Mouse (Mus musculus): Measurements from ENCODE around the gene Nlgn1. TPM values are rescaled to one million over a fixed set of nuclear protein-coding genes. Genes with fewer than 3 reads are reported as not detected.

The Nlgn1 gene
- polyA plus RNA-seq, 1 experiment from 2014 or later = 1.9 TPM

GRCm38 (mm10) chr3:25914365-25915065 lies 417.7 kb downstream of the Nlgn1 start:
- 68% methylated on average over 2 of the region's 2 CpGs for WGBS
- Histone ChIP-seq H3K9ac (no peak overlapping the region), H3K4me3 (replicated peaks) (no peak overlapping the region), H3K36me3 (no peaks in the 10 kb centered on the region), H3K4me1 (no peaks in the 10 kb centered on the region), H3K4me2 (replicated peaks) (no peak overlapping the region), H3K27me3 (no peaks in the 10 kb centered on the region), H3K27ac (replicated peaks) (no peak overlapping the region), H3K9me3 (replicated peaks) (no peaks in the 10 kb centered on the region)
- ATAC-seq (ENCODE audit: insufficient number of reproducible peaks, low FRiP score, low TSS enrichment, low read depth) = no peak

DNA sequence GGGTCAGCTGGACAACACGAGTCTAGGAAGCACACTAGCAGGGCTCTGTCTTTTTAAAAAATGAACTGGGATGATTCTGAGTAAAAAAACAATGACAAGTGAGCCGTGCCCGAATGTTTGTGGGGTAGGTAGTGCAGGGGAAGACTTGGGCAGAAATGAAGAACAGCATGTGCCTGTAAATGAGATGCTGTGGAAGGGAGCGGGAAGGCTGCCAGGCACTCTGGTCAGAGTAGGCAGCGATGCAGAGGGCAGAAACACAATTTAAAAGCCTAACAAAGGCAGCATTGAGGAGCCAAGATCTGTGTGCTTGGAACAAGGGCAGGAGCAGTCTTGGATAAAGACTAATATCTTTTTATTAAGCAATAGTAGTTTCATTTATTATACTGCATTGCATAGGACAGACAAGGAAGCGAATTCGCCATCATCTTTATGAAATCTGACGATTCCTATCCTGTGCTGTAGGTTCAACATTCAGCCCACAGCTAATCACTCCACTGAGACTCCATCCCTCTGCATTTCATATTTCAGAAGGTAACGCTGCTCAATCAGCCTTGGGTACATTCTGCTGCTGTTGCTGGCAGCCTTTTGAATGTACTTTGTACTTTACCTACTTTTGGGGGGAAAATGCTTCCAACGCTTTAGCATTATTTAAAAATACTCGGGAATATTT lies 429.0 kb downstream of the Nlgn1 start:
- Histone ChIP-seq H3K4me1 (no peaks in the 10 kb centered on the region), H3K27me3 (no peaks in the 10 kb centered on the region), H3K4me3 (replicated peaks) (no peak overlapping the region), H3K27ac (replicated peaks) (no peak overlapping the region), H3K9me3 (replicated peaks) (0 out of 2 replicates have a peak, but pooled peaks cover 4% of the 10 kb centered on the region), H3K9ac (no peak overlapping the region), H3K36me3 (no peaks in the 10 kb centered on the region), H3K4me2 (replicated peaks) (no peak overlapping the region)
- no peak for ATAC-seq (ENCODE audit: insufficient number of reproducible peaks, low FRiP score, low TSS enrichment, low read depth)
- WGBS = 78% methylated on average over 11 of the region's 11 CpGs

GRCm38 (mm10) chr3:25897456-25897855 lies 434.8 kb downstream of the Nlgn1 start:
- no peak overlapping the region for H3K4me2 ChIP-seq (replicated peaks)
- no peak overlapping the region for H3K4me3 ChIP-seq (replicated peaks)
- H3K27me3 ChIP-seq = no peaks in the 10 kb centered on the region
- no peak for ATAC-seq (ENCODE audit: insufficient number of reproducible peaks, low FRiP score, low TSS enrichment, low read depth)
- H3K36me3 ChIP-seq = no peaks in the 10 kb centered on the region
- no peak overlapping the region for H3K9ac ChIP-seq
- no peaks in the 10 kb centered on the region for H3K4me1 ChIP-seq
- H3K9me3 ChIP-seq (replicated peaks) = 0 out of 2 replicates have a peak, but pooled peaks cover 4% of the 10 kb centered on the region
- no peak overlapping the region for H3K27ac ChIP-seq (replicated peaks)

DNA sequence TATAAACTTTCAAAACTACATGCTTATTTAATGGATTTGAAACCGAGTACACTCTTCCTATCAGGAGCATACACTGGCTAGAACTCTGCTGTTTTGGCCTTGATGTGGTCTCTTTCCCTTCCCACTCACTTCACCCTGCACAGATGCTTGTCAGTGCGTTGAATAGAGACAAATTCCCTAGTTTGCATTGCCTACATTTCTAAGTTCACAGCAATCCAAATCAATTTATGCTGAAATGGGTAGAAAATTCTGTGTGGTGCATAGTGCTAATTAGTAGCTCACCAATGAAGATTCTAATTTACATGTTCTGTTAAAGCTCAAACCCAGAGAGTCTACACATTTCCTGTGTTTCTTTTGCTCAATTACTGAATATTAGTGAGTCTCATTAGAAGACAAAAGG lies 447.5 kb downstream of the Nlgn1 start:
- H3K9ac ChIP-seq = no peak overlapping the region
- H3K36me3 ChIP-seq = no peaks in the 10 kb centered on the region
- ATAC-seq (ENCODE audit: insufficient number of reproducible peaks, low FRiP score, low TSS enrichment, low read depth) = no peak
- H3K4me2 ChIP-seq (replicated peaks) = no peak overlapping the region
- no peak overlapping the region for H3K4me3 ChIP-seq (replicated peaks)
- H3K4me1 ChIP-seq = no peaks in the 10 kb centered on the region
- H3K27ac ChIP-seq (replicated peaks) = no peak overlapping the region
- H3K27me3 ChIP-seq = no peaks in the 10 kb centered on the region
- WGBS = 65% methylated on average over 2 of the region's 2 CpGs
- no peaks in the 10 kb centered on the region for H3K9me3 ChIP-seq (replicated peaks)

DNA sequence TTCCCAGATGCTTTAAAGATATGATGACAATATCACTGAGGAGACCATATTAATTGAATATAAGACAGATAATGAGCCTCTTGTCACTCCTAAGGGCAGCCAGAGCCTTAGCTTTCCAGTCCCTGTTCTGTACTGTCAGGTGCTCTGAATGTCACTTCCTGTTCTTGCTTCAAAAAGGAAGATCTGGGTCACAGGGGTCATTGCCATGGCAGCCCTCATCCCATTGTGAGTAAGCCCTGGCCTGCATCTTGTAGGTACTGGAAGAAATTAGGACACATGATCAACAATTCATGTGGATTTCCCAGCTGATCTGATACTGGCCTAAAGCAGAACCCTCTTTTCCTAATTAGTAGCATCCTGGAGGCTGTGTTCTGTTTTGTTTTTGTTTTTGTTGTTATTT lies 463.1 kb downstream of the Nlgn1 start:
- no peak for ATAC-seq (ENCODE audit: insufficient number of reproducible peaks, low FRiP score, low TSS enrichment, low read depth)
- no peaks in the 10 kb centered on the region for H3K36me3 ChIP-seq
- no peaks in the 10 kb centered on the region for H3K4me1 ChIP-seq
- no peak overlapping the region for H3K27ac ChIP-seq (replicated peaks)
- H3K4me3 ChIP-seq (replicated peaks) = no peak overlapping the region
- H3K9ac ChIP-seq = no peak overlapping the region
- H3K27me3 ChIP-seq = no peaks in the 10 kb centered on the region
- no peaks in the 10 kb centered on the region for H3K9me3 ChIP-seq (replicated peaks)
- no peak overlapping the region for H3K4me2 ChIP-seq (replicated peaks)

GRCm38 (mm10) chr3:25858384-25858783 lies 473.9 kb downstream of the Nlgn1 start:
- H3K36me3 ChIP-seq = no peaks in the 10 kb centered on the region
- no peaks in the 10 kb centered on the region for H3K27me3 ChIP-seq
- H3K4me3 ChIP-seq (replicated peaks) = no peak overlapping the region
- no peak overlapping the region for H3K9ac ChIP-seq
- no peak for ATAC-seq (ENCODE audit: insufficient number of reproducible peaks, low FRiP score, low TSS enrichment, low read depth)
- no peak overlapping the region for H3K4me2 ChIP-seq (replicated peaks)
- H3K9me3 ChIP-seq (replicated peaks) = no peaks in the 10 kb centered on the region
- no peak overlapping the region for H3K27ac ChIP-seq (replicated peaks)
- H3K4me1 ChIP-seq = no peaks in the 10 kb centered on the region

DNA sequence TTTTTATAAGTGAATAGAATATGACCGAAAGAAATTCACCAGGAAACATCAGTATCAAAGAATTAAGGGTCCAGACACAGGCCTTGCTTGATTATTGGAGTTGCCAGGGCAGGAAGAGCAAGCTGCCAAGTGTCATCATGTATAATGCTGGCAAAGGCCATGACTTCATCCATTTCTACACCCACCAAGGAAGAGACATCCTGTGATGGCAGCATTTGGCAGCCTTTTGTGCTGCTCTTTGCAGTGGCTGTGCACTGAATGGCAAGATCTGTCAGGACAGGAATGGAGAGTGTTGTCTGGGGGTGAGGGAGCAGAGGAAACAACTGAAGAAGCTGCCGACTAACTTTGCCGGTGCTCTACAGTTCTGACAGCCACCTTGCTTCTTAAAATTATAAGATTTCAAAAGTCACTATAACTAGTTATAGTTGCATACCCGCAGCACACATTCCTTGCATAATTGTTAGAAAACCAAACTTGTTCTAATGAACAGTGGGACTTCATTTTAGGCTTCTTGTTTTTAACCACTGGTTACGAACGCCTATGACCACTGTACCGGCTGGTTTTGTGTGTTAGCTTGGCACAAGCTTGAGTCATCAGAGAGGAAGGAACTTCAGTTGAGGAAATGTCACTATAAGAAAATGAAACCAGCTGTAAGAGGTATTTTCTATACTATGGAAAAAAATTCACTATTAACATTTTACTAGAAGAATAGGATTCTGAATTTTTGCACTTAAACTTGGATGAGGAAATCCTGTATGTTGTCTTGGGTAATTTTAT lies 487.4 kb downstream of the Nlgn1 start:
- H3K4me2 ChIP-seq (replicated peaks) = no peak overlapping the region
- H3K27me3 ChIP-seq = no peaks in the 10 kb centered on the region
- H3K4me3 ChIP-seq (replicated peaks) = no peak overlapping the region
- WGBS = 77% methylated on average over 7 of the region's 7 CpGs
- no peak for ATAC-seq (ENCODE audit: insufficient number of reproducible peaks, low FRiP score, low TSS enrichment, low read depth)
- H3K27ac ChIP-seq (replicated peaks) = no peak overlapping the region
- H3K4me1 ChIP-seq = no peaks in the 10 kb centered on the region
- no peaks in the 10 kb centered on the region for H3K36me3 ChIP-seq
- H3K9me3 ChIP-seq (replicated peaks) = no peaks in the 10 kb centered on the region
- H3K9ac ChIP-seq = no peak overlapping the region

- Histone ChIP-seq H3K36me3 (no peaks in the 10 kb centered on the region), H3K4me1 (no peaks in the 10 kb centered on the region), H3K4me3 (replicated peaks) (no peak overlapping the region), H3K9me3 (replicated peaks) (no peaks in the 10 kb centered on the region), H3K9ac (no peak overlapping the region), H3K27ac (replicated peaks) (no peak overlapping the region), H3K4me2 (replicated peaks) (no peak overlapping the region), H3K27me3 (no peaks in the 10 kb centered on the region)
- WGBS = 80% methylated on average over 2 of the region's 2 CpGs
- ATAC-seq (ENCODE audit: insufficient number of reproducible peaks, low FRiP score, low TSS enrichment, low read depth) = no peak
Observed at GRCm38 (mm10) chr3:25830237-25830636, 502.0 kb downstream of the Nlgn1 start.

DNA sequence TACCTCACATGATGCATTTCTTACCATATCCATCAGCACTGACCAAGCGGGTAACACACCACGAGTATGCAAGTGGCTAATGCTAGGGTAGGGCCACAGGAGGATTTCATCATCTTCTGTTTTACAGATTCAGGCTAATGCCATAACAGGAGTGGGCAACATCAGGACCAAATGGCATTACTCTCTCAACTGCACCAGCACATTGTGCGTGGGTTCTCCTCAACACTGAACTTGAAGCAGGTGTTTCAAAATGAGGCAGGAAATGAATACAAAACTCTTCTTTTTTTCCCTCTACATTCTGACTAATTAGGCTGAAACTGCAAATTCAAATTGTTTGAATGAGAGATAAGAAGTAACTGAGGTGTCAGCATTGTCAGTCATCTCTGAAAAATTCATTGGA lies 518.9 kb downstream of the Nlgn1 start:
- Histone ChIP-seq H3K9ac (no peak overlapping the region), H3K9me3 (replicated peaks) (no peaks in the 10 kb centered on the region), H3K27me3 (no peaks in the 10 kb centered on the region), H3K36me3 (no peaks in the 10 kb centered on the region), H3K27ac (replicated peaks) (no peak overlapping the region), H3K4me1 (no peaks in the 10 kb centered on the region), H3K4me2 (replicated peaks) (no peak overlapping the region), H3K4me3 (replicated peaks) (no peak overlapping the region)
- WGBS = 83% methylated on average over 3 of the region's 3 CpGs
- ATAC-seq (ENCODE audit: insufficient number of reproducible peaks, low FRiP score, low TSS enrichment, low read depth) = no peak

GRCm38 (mm10) chr3:25807559-25807958 lies 524.7 kb downstream of the Nlgn1 start:
- H3K36me3 ChIP-seq = no peaks in the 10 kb centered on the region
- WGBS = 46% methylated on average over 3 of the region's 3 CpGs
- H3K9ac ChIP-seq = no peak overlapping the region
- no peaks in the 10 kb centered on the region for H3K27me3 ChIP-seq
- no peaks in the 10 kb centered on the region for H3K9me3 ChIP-seq (replicated peaks)
- no peak overlapping the region for H3K4me3 ChIP-seq (replicated peaks)
- ATAC-seq (ENCODE audit: insufficient number of reproducible peaks, low FRiP score, low TSS enrichment, low read depth) = 0 out of 2 replicates have a peak, but pooled peaks have one; percentile 43
- no peak overlapping the region for H3K27ac ChIP-seq (replicated peaks)
- no peaks in the 10 kb centered on the region for H3K4me1 ChIP-seq
- no peak overlapping the region for H3K4me2 ChIP-seq (replicated peaks)

GRCm38 (mm10) chr3:25781651-25782050 lies 550.6 kb downstream of the Nlgn1 start:
- 67% methylated on average over 2 of the region's 2 CpGs for WGBS
- no peak for ATAC-seq (ENCODE audit: insufficient number of reproducible peaks, low FRiP score, low TSS enrichment, low read depth)
- Histone ChIP-seq H3K9ac (no peak overlapping the region), H3K4me2 (replicated peaks) (no peak overlapping the region), H3K9me3 (replicated peaks) (no peaks in the 10 kb centered on the region), H3K36me3 (no peaks in the 10 kb centered on the region), H3K27me3 (no peaks in the 10 kb centered on the region), H3K27ac (replicated peaks) (no peak overlapping the region), H3K4me1 (no peaks in the 10 kb centered on the region), H3K4me3 (replicated peaks) (no peak overlapping the region)
